Mouse (Mus musculus) R1 (cell line): ENCODE measurements around the gene Slpi.
"Not testable (repeated sequence)": the region's sequence is repeated elsewhere in the genome, so short reads cannot be mapped to it uniquely, and the experiment has no call there.

Experiments used
- DNase-seq: peaks from one replicate; pipeline ENCODE4 v3.0.0-alpha.2; 2018; ENCODE audit warnings: low read depth, low spot score

The Slpi gene

GRCm38 (mm10) chr2:164377478-164378426 is 11.1 kb downstream of the Slpi start:
- no peak for DNase-seq

- no peak for DNase-seq
Measured at GRCm38 (mm10) chr2:164373187-164373586, 15.7 kb downstream of the Slpi start.

- no peak for DNase-seq
Measured at GRCm38 (mm10) chr2:164372408-164373053, 16.4 kb downstream of the Slpi start.

- no peak for DNase-seq
Measured at GRCm38 (mm10) chr2:164371371-164371770, 17.5 kb downstream of the Slpi start.

GRCm38 (mm10) chr2:164368620-164369105 is 20.2 kb downstream of the Slpi start:
- no peak for DNase-seq

GRCm38 (mm10) chr2:164366947-164367346 is 21.9 kb downstream of the Slpi start:
- no peak for DNase-seq

- DNase-seq = no peak
Measured at GRCm38 (mm10) chr2:164360974-164361657, 27.8 kb downstream of the Slpi start.

- no peak for DNase-seq
Measured at GRCm38 (mm10) chr2:164359668-164360067, 29.2 kb downstream of the Slpi start.

GRCm38 (mm10) chr2:164359031-164359430 is 29.9 kb downstream of the Slpi start:
- no peak for DNase-seq

GRCm38 (mm10) chr2:164358373-164358772 is 30.5 kb downstream of the Slpi start:
- no peak for DNase-seq

- no peak for DNase-seq
Measured at GRCm38 (mm10) chr2:164356177-164356967, 32.5 kb downstream of the Slpi start.

GRCm38 (mm10) chr2:164353356-164353755 is 35.5 kb downstream of the Slpi start:
- no peak for DNase-seq

- DNase-seq = no peak
Measured at GRCm38 (mm10) chr2:164352697-164353096, 36.2 kb downstream of the Slpi start.

GRCm38 (mm10) chr2:164348980-164349379 is 39.9 kb downstream of the Slpi start:
- DNase-seq = peak; percentile 70

GRCm38 (mm10) chr2:164347697-164348096 is 41.2 kb downstream of the Slpi start:
- DNase-seq = not testable (repeated sequence)

GRCm38 (mm10) chr2:164343732-164344131 is 45.2 kb downstream of the Slpi start:
- not testable (repeated sequence) for DNase-seq

- not testable (repeated sequence) for DNase-seq
Measured at GRCm38 (mm10) chr2:164332440-164332839, 56.5 kb downstream of the Slpi start, which contains the start of gene Svs5. Gene Svs5, plus strand, starts transcription at chr2:164332740.

- DNase-seq = no peak
Measured at GRCm38 (mm10) chr2:164320983-164321382, 67.9 kb downstream of the Slpi start.

GRCm38 (mm10) chr2:164316451-164316850 is 72.4 kb downstream of the Slpi start, which contains the start of gene Svs6:
Gene Svs6, plus strand, starts transcription at chr2:164316751.
- DNase-seq = not testable (repeated sequence)

- DNase-seq = not testable (repeated sequence)
Measured at GRCm38 (mm10) chr2:164315460-164315859, 73.4 kb downstream of the Slpi start.

- no peak for DNase-seq
Measured at GRCm38 (mm10) chr2:164312599-164312998, 76.3 kb downstream of the Slpi start.
